ENCODE assay signal across 8 mouse cellular contexts in the genomic region with DNA sequence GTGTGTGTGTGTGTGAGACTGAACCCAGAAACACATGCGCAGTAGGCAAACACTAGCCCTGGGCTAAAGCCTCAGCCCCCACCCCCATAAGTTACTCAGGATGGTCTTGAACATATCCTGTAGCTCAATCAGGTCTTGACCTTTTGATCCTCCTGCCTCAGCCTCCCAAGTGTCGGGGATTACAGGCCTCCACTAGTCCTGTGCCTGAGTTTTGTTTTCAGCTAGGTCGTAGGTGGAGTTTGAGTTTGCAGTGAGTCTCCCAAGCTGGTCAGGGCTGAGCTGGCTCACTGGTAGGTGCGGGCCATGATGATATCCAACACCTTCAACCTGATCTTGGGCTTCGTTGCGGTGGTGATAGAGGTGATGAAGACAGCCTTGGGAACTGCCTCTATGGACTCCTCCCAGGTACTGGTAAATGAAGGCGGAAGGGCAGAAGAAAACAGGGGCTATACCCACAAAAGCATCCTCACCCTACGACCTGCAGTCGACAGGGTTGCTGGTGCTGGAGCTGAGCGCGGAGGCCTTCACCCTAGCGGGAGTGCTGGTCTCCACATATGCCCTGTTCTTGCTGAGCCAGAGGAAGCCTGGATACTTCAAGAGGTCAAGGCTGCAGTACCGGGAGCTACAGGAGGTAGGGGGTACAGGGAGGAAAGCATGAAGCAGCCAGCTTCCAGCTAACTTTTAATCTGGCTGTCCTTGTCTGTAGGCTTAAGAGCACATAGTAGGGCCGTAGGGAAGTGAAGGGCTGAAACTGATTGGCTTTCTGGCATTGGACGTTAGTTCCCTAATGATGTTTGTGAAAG. TPM values are rescaled to one million over a fixed set of nuclear protein-coding genes. Genes with fewer than 3 reads are reported as not detected.
DNase-seq lines count a peak whose midpoint lies in the region; ATAC-seq and TF ChIP-seq lines count a peak whose summit lies in the region.
"Had no signal": no experiment of that assay in that cellular context is flagged by ENCODE, and none has a peak within 500 bp of the region (broad histone marks: within the 10 kb centered on the region; RNA-seq: fewer than 3 reads in every experiment).

No protein-coding gene starts in this region.

- H3K4me3 ChIP-seq in megakaryocyte, embryonic 14.5 days (replicated peaks), result peak overlapping the region; percentile 93
- peak overlapping the region; percentile 69 for H3K4me3 ChIP-seq in embryonic facial prominence, embryonic 15.5 days (replicated peaks)
- peak overlapping the region; percentile 76 for H3K4me3 ChIP-seq in limb, embryonic 10.5 days
- H3K4me3 ChIP-seq in stomach, embryonic 15.5 days (replicated peaks), result peak overlapping the region; percentile 58
- H3K4me3 ChIP-seq in lung, adult 2 months (replicated peaks; ENCODE audit: extremely low read depth, low read depth, low read length), result no peak overlapping the region

- H3K27ac ChIP-seq in embryonic facial prominence, embryonic 15.5 days (replicated peaks), result peak overlapping the region; percentile 100
- peak overlapping the region; percentile 100 for H3K27ac ChIP-seq in limb, embryonic 10.5 days
- H3K27ac ChIP-seq in stomach, embryonic 15.5 days, result peak overlapping the region; percentile 98

- no peak overlapping the region for H3K9ac ChIP-seq in embryonic facial prominence, embryonic 15.5 days
- H3K9ac ChIP-seq in stomach, embryonic 15.5 days, result no peak overlapping the region

- H3K27me3 ChIP-seq in megakaryocyte, embryonic 14.5 days (replicated peaks), result no peaks in the 10 kb centered on the region
- H3K27me3 ChIP-seq in embryonic facial prominence, embryonic 15.5 days, result no peaks in the 10 kb centered on the region
- H3K27me3 ChIP-seq in limb, embryonic 10.5 days (ENCODE audit: low read depth, poor library complexity, severe bottlenecking), result no peaks in the 10 kb centered on the region
- H3K27me3 ChIP-seq in stomach, embryonic 15.5 days (replicated peaks), result no peaks in the 10 kb centered on the region

- H3K36me3 ChIP-seq in megakaryocyte, embryonic 14.5 days (replicated peaks; ENCODE audit: low read length), result peaks cover 14% of the 10 kb centered on the region
- no peaks in the 10 kb centered on the region for H3K36me3 ChIP-seq in embryonic facial prominence, embryonic 15.5 days
- H3K36me3 ChIP-seq in limb, embryonic 10.5 days, result peaks cover 11% of the 10 kb centered on the region
- no peaks in the 10 kb centered on the region for H3K36me3 ChIP-seq in stomach, embryonic 15.5 days

- TF ChIP-seq CTCF in lung, adult 2 months (IDR thresholded peaks at IDR 0.05; ENCODE audit: insufficient read depth, low read length), result no peak

- H3K4me1 ChIP-seq in megakaryocyte, embryonic 14.5 days, result peaks cover 75% of the 10 kb centered on the region
- H3K4me1 ChIP-seq in embryonic facial prominence, embryonic 15.5 days, result peaks cover 56% of the 10 kb centered on the region
- peaks cover 63% of the 10 kb centered on the region for H3K4me1 ChIP-seq in limb, embryonic 10.5 days
- peaks cover 26% of the 10 kb centered on the region for H3K4me1 ChIP-seq in stomach, embryonic 15.5 days
- H3K4me1 ChIP-seq in lung, adult 2 months (ENCODE audit: control insufficient read depth, insufficient read depth, low read length), result peaks cover 13% of the 10 kb centered on the region

- peak overlapping the region; percentile 49 for H3K4me2 ChIP-seq in embryonic facial prominence, embryonic 15.5 days (replicated peaks)
- H3K4me2 ChIP-seq in stomach, embryonic 15.5 days, result peak overlapping the region; percentile 64

- DNase-seq in limb, embryonic 10.5 days (ENCODE audit: low spot score), result no peak
- DNase-seq in lung, adult 2 months, result no peak
- no peak for DNase-seq in B cell, adult 2 months

- WGBS in embryonic facial prominence, embryonic 15.5 days, result 91% methylated on average over 15 of the region's 15 CpGs
- WGBS in limb, embryonic 10.5 days, result 94% methylated on average over 15 of the region's 15 CpGs
- 83% methylated on average over 15 of the region's 15 CpGs for WGBS in stomach, embryonic 15.5 days
- 83% methylated on average over 15 of the region's 15 CpGs for WGBS in lung, adult 2 months

- H3K9me3 ChIP-seq in megakaryocyte, embryonic 14.5 days, result no peaks in the 10 kb centered on the region
- H3K9me3 ChIP-seq in embryonic facial prominence, embryonic 15.5 days (replicated peaks), result no peaks in the 10 kb centered on the region
- no peaks in the 10 kb centered on the region for H3K9me3 ChIP-seq in limb, embryonic 10.5 days (replicated peaks)
- H3K9me3 ChIP-seq in stomach, embryonic 15.5 days, result no peaks in the 10 kb centered on the region

- no peak for TF ChIP-seq POLR2A in lung, adult 2 months (IDR thresholded peaks at IDR 0.05; ENCODE audit: borderline replicate concordance, extremely low read depth, low read depth, low read length)

- no peak for ATAC-seq in megakaryocyte, adult 5-6 weeks (ENCODE audit: poor library complexity, severe bottlenecking)
- ATAC-seq in embryonic facial prominence, embryonic 15.5 days (ENCODE audit: insufficient number of reproducible peaks, low FRiP score, low TSS enrichment, low read depth), result no peak
- ATAC-seq in stomach, embryonic 15.5 days (ENCODE audit: insufficient read depth, low FRiP score, low read depth), result no peak

RNA-seq across cellular contexts. Expression of a gene that starts 2.1 kb away (rescaled TPM):
- polyA plus RNA-seq in megakaryocyte, embryonic 14.5 days (2012; ENCODE audit: insufficient read depth, low replicate concordance), result 50.3 and 65.2 TPM in 2 replicates
- total RNA-seq in megakaryocyte, adult 5-6 weeks (2015), result 3.7 and 4.4 TPM in 2 replicates
- total RNA-seq in megakaryocyte, adult 5-6 weeks (2017), result 4.7 and 5.1 TPM in 2 replicates
- 33.7 and 33.8 TPM in 2 replicates for polyA plus RNA-seq in embryonic facial prominence, embryonic 15.5 days (2015; fragmentation: Nextera tagmentation; extraction: Ambion mirVana)
- 45.6 and 51.1 TPM in 2 replicates for polyA plus RNA-seq in limb, embryonic 10.5 days (2016; fragmentation: Nextera tagmentation; extraction: Ambion mirVana)
- polyA plus RNA-seq in stomach, embryonic 15.5 days (2015; fragmentation: Nextera tagmentation; extraction: Ambion mirVana), result 30.8 and 32.9 TPM in 2 replicates
- polyA plus RNA-seq in lung, adult 2 months (2012; rRNA removed), result 84.8 and 87.6 TPM in 2 replicates

RNA-seq across cellular contexts. Expression of a gene that starts 3.0 kb away (rescaled TPM):
- not detected in 2 replicates for polyA plus RNA-seq in megakaryocyte, embryonic 14.5 days (2012; ENCODE audit: insufficient read depth, low replicate concordance)
- not detected in 2 replicates for total RNA-seq in megakaryocyte, adult 5-6 weeks (2015)
- not detected in 2 replicates for total RNA-seq in megakaryocyte, adult 5-6 weeks (2017)
- polyA plus RNA-seq in embryonic facial prominence, embryonic 15.5 days (2015; fragmentation: Nextera tagmentation; extraction: Ambion mirVana), result 0.53 and 0.60 TPM in 2 replicates
- 0.41 and 0.66 TPM in 2 replicates for polyA plus RNA-seq in limb, embryonic 10.5 days (2016; fragmentation: Nextera tagmentation; extraction: Ambion mirVana)
- 10.1 and 14.2 TPM in 2 replicates for polyA plus RNA-seq in stomach, embryonic 15.5 days (2015; fragmentation: Nextera tagmentation; extraction: Ambion mirVana)
- 0.58 and 0.69 TPM in 2 replicates for polyA plus RNA-seq in lung, adult 2 months (2012; rRNA removed)

RNA-seq across cellular contexts. Expression of a gene that starts 23.8 kb away (rescaled TPM):
- polyA plus RNA-seq in megakaryocyte, embryonic 14.5 days (2012; ENCODE audit: insufficient read depth, low replicate concordance), result not detected in 2 replicates
- total RNA-seq in megakaryocyte, adult 5-6 weeks (2015), result not detected in 2 replicates
- total RNA-seq in megakaryocyte, adult 5-6 weeks (2017), result not detected in 2 replicates
- polyA plus RNA-seq in embryonic facial prominence, embryonic 15.5 days (2015; fragmentation: Nextera tagmentation; extraction: Ambion mirVana), result 0.19 TPM in 1 of 2 replicates, not detected in the other
- not detected in 2 replicates for polyA plus RNA-seq in limb, embryonic 10.5 days (2016; fragmentation: Nextera tagmentation; extraction: Ambion mirVana)
- polyA plus RNA-seq in stomach, embryonic 15.5 days (2015; fragmentation: Nextera tagmentation; extraction: Ambion mirVana), result not detected in 2 replicates
- not detected in 2 replicates for polyA plus RNA-seq in lung, adult 2 months (2012; rRNA removed)
- polyA plus RNA-seq: spleen, adult 2 months had no signal

RNA-seq across cellular contexts. Expression of a gene that starts 33.9 kb away (rescaled TPM):
- polyA plus RNA-seq in megakaryocyte, embryonic 14.5 days (2012; ENCODE audit: insufficient read depth, low replicate concordance), result 12.9 and 14.5 TPM in 2 replicates
- 1.7 and 2.6 TPM in 2 replicates for total RNA-seq in megakaryocyte, adult 5-6 weeks (2015)
- total RNA-seq in megakaryocyte, adult 5-6 weeks (2017), result 2.2 and 5.1 TPM in 2 replicates
- polyA plus RNA-seq in embryonic facial prominence, embryonic 15.5 days (2015; fragmentation: Nextera tagmentation; extraction: Ambion mirVana), result 144 and 150 TPM in 2 replicates
- 190 and 236 TPM in 2 replicates for polyA plus RNA-seq in limb, embryonic 10.5 days (2016; fragmentation: Nextera tagmentation; extraction: Ambion mirVana)
- 85.7 and 102 TPM in 2 replicates for polyA plus RNA-seq in stomach, embryonic 15.5 days (2015; fragmentation: Nextera tagmentation; extraction: Ambion mirVana)
- polyA plus RNA-seq in lung, adult 2 months (2012; rRNA removed), result 70.0 and 72.8 TPM in 2 replicates
